Mouse (Mus musculus) lung, adult 18-20 months (tissue): ENCODE measurements around the gene Sec22c.
A peak's percentile ranks its signal among the peaks of the same experiment; 100 is the strongest.

Experiments
- DNase-seq, 2 experiments: peaks; one replicate each; pipeline ENCODE4 v3.0.0; 2022; ENCODE audit warnings: mixed read lengths in 2 of 2

The Sec22c gene

GRCm38 (mm10) chr9:121704646-121705625 lies at the start of gene Sec22c:
Sec22c (minus strand) TSS chr9:121705490.
- peak; percentile 93 for DNase-seq

- DNase-seq = no peak
Observed at GRCm38 (mm10) chr9:121754624-121755023, 49.3 kb upstream of the Sec22c start.

DNA sequence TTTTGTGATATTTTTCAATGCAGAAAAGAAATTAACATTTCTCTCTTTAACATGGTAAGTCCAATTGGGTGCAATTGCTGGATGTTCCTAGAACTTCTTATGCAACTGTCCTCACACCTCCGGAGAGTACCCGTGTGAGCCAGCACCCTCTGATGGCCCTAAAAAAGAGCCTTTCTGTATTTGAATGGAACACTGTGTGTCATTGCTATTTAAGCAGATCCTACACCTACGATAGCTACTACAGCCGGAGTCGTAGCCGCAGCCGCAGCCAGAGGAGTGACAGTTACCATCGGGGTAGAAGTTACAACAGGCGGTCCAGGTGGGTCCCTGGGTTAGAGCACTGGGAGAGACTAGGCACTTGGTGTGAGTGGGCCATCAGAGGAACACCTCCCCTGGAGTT lies 47.5 kb upstream of the Sec22c start:
- no peak for DNase-seq

DNA sequence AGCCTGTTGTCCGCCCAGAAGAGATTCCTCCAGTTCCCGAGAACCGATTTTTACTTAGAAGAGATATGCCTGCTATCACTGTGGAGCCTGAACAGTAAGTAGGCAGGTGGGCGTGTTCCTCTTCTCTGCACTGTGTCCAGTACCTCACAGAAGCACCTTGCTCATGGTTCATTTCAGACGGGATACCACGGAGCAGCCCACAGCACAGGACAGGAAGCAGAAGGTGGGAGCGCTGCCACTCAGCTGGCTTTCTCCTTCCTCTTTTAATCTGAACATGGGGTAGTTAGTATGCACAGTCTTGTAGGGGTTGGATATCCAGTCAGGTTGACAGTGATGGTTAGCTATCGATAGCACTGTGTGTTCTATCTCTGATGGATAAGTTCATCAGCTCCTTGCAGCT lies 38.8 kb upstream of the Sec22c start:
- no peak for DNase-seq

GRCm38 (mm10) chr9:121741168-121741567 lies 35.9 kb upstream of the Sec22c start:
- no peak for DNase-seq

DNA sequence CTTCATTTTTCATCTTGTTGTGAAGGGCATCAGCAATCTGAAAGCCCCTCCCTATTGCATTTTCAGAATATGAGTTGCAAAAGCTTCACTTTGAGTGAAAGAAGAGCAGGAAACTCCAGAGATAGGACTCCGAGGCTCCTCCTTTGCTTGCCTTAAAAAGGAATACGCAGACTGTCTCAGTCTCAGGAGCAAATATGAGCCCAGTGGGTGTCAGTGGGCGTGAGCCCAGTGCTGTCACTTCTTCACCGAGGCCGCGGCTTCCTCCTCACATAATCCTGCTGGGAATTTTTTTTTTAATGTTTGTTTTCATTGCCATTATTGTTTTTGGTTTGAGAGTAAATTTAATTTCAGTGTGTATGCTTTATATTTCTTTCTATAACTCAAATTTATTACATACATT lies 35.2 kb upstream of the Sec22c start:
- DNase-seq = no peak

DNA sequence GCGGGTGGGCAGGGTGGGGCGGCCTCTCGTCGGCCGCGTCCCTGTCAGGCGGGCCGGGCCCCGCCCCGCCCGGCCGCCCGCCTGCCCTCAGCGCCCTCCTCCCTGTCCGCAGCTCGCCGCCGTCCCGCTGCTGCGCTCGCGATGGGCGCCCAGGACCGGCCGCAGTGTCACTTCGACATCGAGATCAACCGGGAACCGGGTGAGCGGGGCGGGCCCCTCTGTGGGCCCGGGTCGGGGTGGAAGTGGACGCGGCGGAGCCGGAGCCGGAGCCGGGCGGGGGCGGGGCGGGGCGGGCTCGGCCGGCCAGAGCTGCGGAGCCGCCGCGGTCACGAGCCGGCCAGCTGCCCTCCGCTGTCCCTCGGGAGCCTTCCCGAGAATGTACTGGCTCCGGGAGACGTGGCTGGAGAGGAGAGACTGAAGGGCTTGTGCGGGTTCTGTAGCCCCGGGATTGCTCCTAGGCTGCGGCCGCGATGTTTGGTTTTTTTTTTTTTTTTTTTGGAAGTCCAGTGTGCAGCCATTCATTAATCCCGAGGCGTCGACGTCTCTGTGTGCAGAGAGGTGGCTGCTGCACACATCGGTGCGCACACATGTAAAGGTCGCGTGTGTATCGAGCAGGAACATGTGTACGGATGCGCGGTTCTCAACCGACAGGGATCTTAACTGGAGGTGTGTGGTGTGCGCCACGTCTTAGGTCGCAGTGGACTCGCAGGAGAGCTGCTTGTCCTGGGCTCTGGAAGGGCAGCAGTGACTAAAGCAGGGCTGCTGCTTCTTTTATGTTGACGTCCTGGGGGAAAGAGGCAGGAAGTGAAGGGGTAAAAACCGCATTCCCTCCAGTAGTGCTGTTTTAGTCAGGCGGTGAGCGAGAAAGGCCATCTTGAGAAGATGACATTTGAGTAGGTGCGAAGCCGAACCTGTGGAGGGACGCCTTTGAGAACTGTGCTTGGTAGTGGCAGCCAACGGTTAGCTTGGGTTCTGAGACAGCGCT lies 14.3 kb upstream of the Sec22c start:
- peak in 1 of 2 experiments; percentile 24 for DNase-seq

GRCm38 (mm10) chr9:121718792-121719318 lies 13.6 kb upstream of the Sec22c start, which contains the start of gene Nktr:
Nktr (plus strand) TSS chr9:121719169.
- DNase-seq = peak; percentile 98 to 99

- DNase-seq = no peak
Observed at GRCm38 (mm10) chr9:121718070-121718705, 12.9 kb upstream of the Sec22c start.

DNA sequence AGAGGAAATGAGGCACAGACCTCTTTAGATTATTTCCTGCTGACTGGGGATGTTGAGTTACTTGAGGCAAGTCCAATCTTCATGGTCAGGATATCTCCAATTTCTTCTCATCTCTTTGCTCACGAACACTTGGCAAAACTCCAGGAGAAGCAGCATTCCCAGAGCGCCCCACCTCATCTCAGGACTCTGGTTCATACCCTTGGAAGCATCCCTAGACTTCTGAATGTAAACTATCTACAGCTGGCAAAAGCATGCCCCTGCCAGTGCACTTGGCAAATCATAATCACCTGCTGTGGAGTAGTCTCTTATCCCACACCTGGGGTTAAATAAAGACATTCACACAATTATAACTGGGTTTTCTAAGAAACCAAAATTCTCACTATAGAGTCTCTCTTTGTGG lies 11.8 kb upstream of the Sec22c start:
- DNase-seq = no peak

- DNase-seq = peak; percentile 43 to 65
Observed at GRCm38 (mm10) chr9:121710584-121710975, 5.3 kb upstream of the Sec22c start.

- peak; percentile 98 to 99 for DNase-seq
Observed at GRCm38 (mm10) chr9:121709898-121710583, 4.8 kb upstream of the Sec22c start, which contains the start of gene Ss18l2. Ss18l2 (plus strand) TSS chr9:121710329.

DNA sequence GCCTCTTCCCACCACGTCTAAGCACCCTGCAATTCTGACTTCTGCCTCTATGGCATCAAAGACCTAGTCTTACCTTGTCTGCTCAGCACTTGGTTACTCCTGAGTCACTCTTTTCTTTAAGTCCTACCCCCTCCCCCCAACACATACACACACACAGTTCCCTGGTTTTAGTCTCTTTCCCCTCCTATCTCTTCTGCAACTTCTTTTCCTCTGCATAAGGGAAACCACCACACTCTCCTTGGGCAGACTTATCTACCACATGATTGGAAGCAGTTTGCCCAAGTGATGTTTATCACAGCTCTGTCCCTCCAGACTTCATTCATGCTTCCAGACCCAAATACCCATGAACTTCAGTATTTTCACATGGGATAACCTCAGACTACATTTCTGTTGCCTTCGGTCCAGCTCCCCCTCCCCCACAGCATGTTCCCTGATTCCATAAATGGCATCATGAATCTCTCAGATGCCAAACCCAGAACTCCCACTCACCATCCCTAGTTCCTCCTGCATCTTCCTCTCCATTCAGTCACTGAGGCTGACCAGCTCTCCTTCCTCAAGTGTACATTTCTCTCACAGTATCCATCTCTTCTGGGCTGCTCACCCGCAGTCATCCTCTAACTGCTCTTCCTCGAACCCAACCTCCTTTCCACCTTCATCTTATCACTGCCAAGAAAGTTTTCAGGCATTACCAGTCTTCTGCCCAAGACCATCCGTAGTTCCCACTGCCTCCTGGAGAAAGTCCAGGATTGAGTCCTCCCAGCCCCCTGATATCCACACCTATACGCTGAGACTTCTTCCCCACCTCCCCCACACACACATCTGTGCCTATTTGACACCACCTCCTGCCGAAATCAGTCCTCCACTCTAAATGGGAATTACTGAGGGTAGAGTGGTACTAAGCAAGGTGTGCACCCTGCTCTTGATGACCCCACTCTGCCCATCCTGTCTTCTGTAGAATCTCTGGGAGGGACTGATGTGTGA lies 3.5 kb upstream of the Sec22c start:
- no peak for DNase-seq

DNA sequence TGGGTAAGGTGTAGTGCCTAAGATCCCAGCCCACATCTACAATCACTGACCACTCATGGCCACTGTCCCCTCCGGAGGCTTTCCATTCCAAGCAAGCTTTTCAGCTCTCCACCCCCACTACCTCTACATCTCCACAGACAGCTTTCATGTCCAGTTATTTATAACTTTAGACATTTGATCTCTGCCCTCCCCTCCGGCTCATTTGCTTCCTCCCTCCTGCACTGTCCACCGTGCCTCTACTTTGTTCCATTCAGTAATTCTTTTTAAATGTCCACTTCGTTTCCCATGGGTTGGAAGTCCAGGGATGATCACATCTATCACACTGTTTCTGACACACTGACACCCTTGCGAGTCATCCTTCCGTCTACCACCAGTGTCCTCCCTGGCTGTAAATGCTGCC lies 2.5 kb upstream of the Sec22c start:
- DNase-seq = no peak

GRCm38 (mm10) chr9:121706029-121706675 lies 862 bp upstream of the Sec22c start:
- DNase-seq = no peak

- no peak for DNase-seq
Observed at GRCm38 (mm10) chr9:121704261-121704645, 1.0 kb downstream of the Sec22c start.

DNA sequence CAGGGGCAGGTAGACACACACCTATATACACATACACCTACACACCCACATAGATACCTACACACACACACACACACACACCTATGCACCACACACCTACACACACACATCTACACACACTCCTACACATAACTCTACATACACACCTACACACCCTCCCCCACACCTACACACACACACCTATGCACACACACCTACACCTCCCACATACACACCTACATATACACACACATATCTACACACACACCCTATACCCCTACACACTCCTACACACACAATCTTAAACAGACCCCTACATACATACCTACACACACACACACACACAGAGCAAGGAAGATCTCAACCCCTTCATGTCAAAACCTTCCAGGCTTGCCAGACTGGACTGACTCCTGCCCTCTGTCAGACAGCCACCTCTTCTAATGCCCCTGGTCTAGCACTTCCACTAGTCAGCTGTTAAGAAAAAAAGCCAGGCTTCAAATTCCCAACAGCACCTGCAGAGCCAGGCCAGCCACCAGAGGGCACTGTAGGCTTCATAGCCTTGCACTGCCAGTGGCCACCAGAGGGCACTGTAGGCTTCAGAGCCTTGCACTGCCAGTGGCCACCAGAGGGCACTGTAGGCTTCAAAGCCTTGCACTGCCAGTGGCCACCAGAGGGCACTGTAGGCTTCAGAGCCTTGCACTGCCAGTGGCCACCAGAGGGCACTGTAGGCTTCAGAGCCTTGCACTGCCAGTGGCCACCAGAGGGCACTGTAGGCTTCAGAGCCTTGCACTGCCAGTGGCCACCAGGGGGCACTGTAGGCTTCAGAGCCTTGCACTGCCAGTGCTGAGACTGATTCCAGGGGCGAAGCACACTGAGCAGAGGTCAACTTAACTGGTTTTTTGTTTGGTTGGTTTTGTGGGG lies 7.9 kb downstream of the Sec22c start:
- DNase-seq = peak; percentile 58 to 66

DNA sequence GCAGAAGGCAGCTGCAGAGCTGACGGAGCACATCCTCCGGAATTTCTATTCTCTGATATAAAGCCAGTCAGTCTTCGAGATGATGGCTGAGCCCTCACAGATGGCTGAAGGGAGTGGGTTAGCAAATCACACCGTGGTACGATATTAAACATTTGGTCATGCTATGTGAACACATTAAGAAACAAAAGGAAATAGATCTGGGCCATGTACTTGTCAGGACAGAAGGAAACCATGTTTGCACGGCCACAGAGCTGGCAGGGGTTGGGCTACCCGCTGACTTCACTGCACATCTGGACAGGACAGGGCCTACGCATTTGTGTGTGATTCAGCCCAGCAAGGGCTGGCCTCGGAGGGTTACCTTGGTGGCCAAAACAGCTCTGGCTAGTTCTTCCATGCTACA lies 8.7 kb downstream of the Sec22c start:
- DNase-seq = peak in 1 of 2 experiments; percentile 33

GRCm38 (mm10) chr9:121694736-121695135 lies 10.6 kb downstream of the Sec22c start:
- DNase-seq = peak; percentile 50 to 51
